Mouse (Mus musculus): ENCODE measurements around the gene Tmprss12. TPM values are rescaled to one million over a fixed set of nuclear protein-coding genes. Genes with fewer than 3 reads are reported as not detected.

Gene Tmprss12
- polyA plus RNA-seq (2012; rRNA removed), result not detected in 2 replicates

DNA sequence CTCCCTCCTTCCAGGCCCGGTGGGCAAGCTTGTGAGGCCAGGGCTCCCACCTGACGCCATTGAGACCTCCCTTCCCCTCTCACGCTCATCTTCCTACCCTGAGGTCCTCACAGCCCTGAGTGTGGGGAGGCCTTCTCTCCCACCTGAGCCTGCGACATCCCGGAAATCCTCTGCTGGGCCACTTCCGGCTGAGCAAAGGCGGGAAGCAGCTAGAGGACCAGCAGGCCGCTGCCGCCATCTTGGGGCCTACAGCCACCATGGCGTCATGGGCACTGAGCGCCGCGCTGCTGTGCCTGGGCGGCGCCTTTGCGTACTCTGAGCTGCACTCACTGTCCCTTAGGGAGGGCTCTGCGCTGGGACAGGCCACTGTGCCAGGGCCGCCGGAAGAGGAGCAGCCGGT is at the start of gene Tmprss12:
Gene Tmprss12, plus strand, starts transcription at position 212 of the 400 bp plus-strand sequence.
- TF ChIP-seq POLR2A (IDR thresholded peaks at IDR 0.05; ENCODE audit: borderline replicate concordance, extremely low read depth, insufficient read depth, insufficient read length, poor library complexity, severe bottlenecking), result no peak
- no peak for TF ChIP-seq CTCF (IDR thresholded peaks at IDR 0.05; ENCODE audit: borderline replicate concordance, extremely low read depth, insufficient read depth, insufficient read length)
- no peak for DNase-seq (ENCODE audit: low read depth)

DNA sequence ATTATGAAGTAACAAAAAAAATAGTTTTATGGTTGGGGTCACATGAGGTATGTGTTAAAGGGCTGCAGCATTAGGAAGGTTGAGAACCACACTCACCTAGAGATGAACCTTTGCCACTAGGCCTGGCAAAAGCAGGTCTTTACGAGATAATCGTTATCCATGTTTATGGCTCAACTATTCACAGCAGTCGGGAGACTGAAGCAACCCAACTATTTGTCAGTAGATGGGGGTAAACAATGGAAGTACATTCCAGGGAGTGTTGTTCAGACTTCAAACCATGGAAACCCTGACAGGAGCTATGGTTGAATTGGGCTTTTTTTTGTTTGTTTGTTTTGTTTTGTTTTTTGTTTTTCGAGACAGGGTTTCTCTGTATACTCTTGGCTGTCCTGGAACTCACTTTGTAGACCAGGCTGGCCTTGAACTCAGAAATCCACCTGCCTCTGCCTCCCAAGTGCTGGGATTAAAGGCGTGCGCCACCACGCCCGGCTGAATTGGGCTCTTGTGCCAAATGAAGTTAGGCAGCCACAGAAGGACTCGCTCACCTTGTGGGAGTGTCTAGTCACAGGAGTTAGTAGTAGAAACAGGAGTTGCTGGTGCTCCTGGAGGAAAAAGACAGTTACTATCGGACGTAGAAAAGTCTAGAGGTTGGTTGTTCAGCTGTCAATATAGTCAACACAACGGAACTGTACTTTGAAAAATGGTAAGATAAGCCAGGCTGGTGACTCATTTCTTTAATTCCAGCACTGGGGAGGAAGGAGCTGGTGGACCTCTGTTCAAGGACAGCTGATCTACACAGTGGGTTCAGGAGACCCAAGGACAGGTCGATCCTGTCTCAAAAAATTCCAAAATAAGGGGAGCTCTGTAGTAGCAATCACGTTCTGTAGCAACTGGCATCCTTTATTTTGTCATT is 48.8 kb upstream of the Tmprss12 start:
- TF ChIP-seq CTCF (IDR thresholded peaks at IDR 0.05; ENCODE audit: borderline replicate concordance, extremely low read depth, insufficient read depth, insufficient read length) (no peak), POLR2A (IDR thresholded peaks at IDR 0.05; ENCODE audit: borderline replicate concordance, extremely low read depth, insufficient read depth, insufficient read length, poor library complexity, severe bottlenecking) (no peak)

DNA sequence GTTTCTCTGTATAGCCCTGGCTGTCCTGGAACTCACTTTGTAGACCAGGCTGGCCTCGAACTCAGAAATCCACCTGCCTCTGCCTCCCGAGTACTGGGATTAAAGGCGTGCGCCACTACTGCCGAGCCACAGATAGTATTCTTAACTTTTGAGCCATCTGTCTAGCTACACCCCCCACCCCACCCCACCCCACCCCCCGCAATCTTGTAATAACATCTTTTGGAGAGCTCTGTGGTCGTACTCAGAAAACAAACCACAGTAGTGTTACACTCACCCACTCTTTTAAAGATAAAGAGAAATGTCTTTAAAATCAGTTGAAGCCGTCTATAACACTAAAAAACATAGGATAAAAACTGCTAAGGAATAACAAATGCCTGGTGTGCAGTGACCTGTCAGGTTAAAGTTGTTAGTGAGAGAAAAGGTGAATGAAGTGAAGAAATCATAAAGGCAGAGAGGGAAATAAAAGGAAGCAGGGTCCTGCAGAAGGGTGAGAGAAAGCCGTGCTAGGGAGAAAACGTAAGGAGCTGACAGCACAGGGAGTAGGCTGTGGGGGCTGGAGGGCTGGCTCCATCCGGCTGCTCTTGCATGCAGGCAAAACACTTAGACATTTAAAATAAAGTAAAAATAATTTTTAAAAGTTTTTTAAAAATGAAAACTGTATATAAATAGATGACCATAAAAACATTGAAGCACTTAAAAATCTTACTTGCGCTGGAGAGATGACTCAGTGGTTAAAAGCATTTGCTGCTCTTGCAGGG is 45.2 kb upstream of the Tmprss12 start:
- DNase-seq (ENCODE audit: low read depth), result no peak
- TF ChIP-seq CTCF (IDR thresholded peaks at IDR 0.05; ENCODE audit: borderline replicate concordance, extremely low read depth, insufficient read depth, insufficient read length), result no peak
- no peak for TF ChIP-seq POLR2A (IDR thresholded peaks at IDR 0.05; ENCODE audit: borderline replicate concordance, extremely low read depth, insufficient read depth, insufficient read length, poor library complexity, severe bottlenecking)

More for the DNA sequence above, 48.8 kb upstream of the Tmprss12 start:
- no peak for DNase-seq (ENCODE audit: low read depth)

DNA sequence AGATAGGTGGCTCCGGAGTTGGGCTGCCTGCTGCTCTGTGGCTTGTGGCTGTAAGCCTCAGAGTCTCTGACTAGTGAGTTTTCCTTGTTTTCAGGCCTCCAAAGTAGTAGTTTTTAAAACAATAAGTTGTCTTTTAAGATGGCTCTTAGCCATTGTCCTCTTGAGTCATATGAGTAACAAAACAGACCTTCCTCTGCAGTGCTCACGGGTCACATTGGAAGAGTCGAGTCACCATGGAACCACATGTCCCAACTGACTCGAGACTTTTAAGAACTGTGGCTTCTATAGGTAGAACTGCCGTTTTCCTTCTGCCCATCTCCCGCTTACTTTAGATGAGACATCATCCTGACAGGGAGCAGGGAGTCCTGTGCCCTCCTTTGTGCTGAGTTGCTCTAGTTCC is 43.7 kb upstream of the Tmprss12 start:
- DNase-seq (ENCODE audit: low read depth), result no peak

DNA sequence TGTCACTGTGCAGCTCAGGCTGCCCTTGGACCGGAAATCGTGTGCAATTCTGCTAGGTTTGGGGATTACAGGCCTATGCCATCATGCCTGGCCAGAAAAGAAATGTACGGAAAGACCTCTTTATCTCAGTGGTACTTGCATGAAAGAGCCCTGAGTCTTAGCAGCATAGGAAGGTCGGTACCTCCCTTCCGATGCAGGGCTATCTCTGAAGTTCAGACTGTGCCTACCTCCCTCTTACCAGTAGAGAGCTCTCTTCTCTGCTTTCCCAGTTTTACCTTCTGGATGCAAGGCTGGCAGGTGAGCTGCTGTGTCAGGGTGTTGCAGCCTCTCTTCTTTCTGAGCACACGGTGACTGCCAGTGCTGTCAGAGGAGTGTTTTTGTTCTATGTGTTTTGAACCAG is 38.9 kb upstream of the Tmprss12 start:
- no peak for DNase-seq (ENCODE audit: low read depth)
- TF ChIP-seq POLR2A (IDR thresholded peaks at IDR 0.05; ENCODE audit: borderline replicate concordance, extremely low read depth, insufficient read depth, insufficient read length, poor library complexity, severe bottlenecking), result no peak
- no peak for TF ChIP-seq CTCF (IDR thresholded peaks at IDR 0.05; ENCODE audit: borderline replicate concordance, extremely low read depth, insufficient read depth, insufficient read length)

More for the DNA sequence above, 43.7 kb upstream of the Tmprss12 start:
- TF ChIP-seq CTCF (IDR thresholded peaks at IDR 0.05; ENCODE audit: borderline replicate concordance, extremely low read depth, insufficient read depth, insufficient read length) (no peak), POLR2A (IDR thresholded peaks at IDR 0.05; ENCODE audit: borderline replicate concordance, extremely low read depth, insufficient read depth, insufficient read length, poor library complexity, severe bottlenecking) (no peak)

DNA sequence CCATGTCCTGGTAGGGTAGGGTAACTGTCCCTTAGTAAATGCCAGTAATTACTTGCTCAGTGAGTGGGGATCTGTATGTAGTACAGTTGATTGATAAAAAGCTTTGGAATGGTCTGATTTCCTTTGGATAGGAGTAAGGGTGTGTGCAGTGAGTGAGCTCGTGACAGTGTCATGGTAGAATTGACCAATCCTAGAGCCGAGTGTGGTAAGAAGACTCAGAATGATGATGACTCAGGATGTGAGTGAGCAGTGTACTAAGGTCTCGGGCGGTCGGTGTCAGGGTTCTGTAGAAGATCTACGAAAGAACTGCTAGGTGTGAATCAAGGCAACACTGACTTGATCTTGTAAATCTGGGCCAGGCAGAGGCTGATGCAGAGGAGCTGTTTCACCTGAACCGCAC is 34.7 kb upstream of the Tmprss12 start:
- TF ChIP-seq POLR2A (IDR thresholded peaks at IDR 0.05; ENCODE audit: borderline replicate concordance, extremely low read depth, insufficient read depth, insufficient read length, poor library complexity, severe bottlenecking), result no peak
- no peak for TF ChIP-seq CTCF (IDR thresholded peaks at IDR 0.05; ENCODE audit: borderline replicate concordance, extremely low read depth, insufficient read depth, insufficient read length)
- no peak for DNase-seq (ENCODE audit: low read depth)

DNA sequence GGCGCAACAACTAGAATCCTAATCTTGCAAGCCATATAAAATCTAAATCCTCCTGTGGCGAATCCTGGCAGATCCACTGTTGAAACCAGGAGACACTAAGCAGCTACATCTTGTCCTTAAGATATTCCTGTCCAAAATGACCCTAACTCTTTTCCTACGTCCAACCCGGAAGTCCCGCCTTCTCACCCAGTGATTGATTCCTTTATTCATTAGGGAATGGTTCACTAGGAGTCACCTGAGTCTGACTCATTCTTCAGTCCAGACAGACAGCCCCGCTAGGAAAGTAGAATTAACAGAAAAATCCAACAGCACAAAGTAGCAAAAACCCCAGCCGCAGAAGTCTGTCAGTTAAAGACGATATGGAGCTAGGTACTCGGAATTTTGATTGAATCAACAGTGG is 33.3 kb upstream of the Tmprss12 start:
- TF ChIP-seq CTCF (IDR thresholded peaks at IDR 0.05; ENCODE audit: borderline replicate concordance, extremely low read depth, insufficient read depth, insufficient read length), result no peak
- no peak for TF ChIP-seq POLR2A (IDR thresholded peaks at IDR 0.05; ENCODE audit: borderline replicate concordance, extremely low read depth, insufficient read depth, insufficient read length, poor library complexity, severe bottlenecking)
- no peak for DNase-seq (ENCODE audit: low read depth)

DNA sequence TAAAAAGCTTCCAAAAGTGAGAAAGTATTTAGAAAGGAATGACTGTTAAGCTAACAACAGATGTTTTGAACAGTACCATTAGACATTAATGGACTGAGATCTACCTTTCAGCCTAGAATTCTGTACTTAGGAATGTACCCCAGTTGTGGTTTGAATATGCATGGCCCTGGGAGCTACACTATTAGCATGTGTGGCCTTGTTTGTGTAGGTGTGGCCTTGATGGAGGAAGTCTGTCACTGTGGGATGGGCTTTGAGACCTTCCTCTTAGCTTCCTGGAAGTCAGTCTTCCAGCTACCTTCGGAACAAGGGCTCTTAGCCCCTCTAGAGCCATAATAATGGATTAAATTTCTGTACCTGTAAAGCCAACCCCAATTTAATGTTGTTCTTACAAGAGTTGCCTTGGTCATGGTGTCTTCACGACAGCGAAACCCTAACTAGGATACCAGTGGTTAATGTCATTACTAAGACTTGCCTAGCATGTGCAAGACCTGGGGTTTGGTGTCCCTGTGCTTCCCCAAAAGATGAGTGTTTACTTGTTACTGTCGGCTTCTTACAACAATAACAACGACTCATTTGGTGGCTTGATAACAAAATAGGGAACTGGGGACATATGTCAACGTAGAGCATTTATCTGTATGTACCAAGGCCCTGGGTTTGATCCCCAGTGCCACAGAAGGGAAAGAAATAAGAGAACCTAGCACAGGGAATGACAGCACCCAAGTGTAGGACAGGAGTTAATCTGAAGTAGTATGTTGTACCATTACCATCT is 31.8 kb upstream of the Tmprss12 start:
- no peak for TF ChIP-seq POLR2A (IDR thresholded peaks at IDR 0.05; ENCODE audit: borderline replicate concordance, extremely low read depth, insufficient read depth, insufficient read length, poor library complexity, severe bottlenecking)
- TF ChIP-seq CTCF (IDR thresholded peaks at IDR 0.05; ENCODE audit: borderline replicate concordance, extremely low read depth, insufficient read depth, insufficient read length), result no peak
- DNase-seq (ENCODE audit: low read depth), result no peak

DNA sequence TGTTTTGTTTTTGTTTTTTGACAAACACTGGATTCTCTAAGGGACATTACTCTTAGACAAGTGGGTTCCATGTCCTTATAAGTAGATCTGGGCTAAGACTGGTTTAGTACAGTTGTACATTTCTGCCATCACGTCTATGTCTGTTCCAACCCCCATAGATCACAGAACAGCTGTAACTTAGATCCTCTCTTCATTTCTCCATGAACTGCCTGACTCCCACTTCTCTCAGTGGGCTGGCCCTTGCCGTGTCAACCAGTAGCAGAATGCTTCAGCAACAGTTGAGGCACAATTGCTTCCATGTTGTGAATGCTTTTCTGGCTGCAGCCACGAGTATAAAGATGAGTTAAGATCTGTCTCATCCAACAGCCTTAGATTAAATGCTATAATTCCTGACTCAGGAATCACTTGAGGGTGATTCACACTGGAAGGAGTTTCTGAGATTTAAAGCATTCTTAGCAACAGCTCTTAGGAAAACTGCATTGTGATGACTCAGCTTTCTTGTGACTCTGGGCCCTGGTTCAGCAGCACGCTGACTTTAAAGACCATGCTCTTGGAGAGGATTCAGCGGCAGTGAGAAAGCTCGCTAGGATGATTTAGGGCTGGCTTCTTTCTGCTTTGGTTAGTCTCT is 29.4 kb upstream of the Tmprss12 start:
- TF ChIP-seq CTCF (IDR thresholded peaks at IDR 0.05; ENCODE audit: borderline replicate concordance, extremely low read depth, insufficient read depth, insufficient read length), result no peak
- TF ChIP-seq POLR2A (IDR thresholded peaks at IDR 0.05; ENCODE audit: borderline replicate concordance, extremely low read depth, insufficient read depth, insufficient read length, poor library complexity, severe bottlenecking), result no peak

DNA sequence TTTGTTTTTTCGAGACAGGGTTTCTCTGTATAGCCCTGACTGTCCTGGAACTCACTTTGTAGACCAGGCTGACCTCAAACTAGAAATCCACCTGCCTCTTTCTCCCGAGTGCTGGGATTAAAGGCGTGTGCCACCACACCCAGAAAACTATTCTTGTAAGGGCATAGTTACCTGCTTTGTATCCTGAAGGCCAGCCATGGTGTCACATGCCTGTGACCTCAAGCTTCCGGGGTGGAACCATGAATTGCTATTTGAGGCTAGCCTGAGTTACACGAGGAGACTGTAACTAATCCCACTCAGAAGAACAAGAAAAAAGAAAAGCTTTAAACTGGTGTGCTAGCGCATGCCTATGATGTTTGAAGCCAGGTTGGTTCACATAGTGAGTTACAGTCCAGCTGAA is 24.3 kb upstream of the Tmprss12 start:
- TF ChIP-seq POLR2A (IDR thresholded peaks at IDR 0.05; ENCODE audit: borderline replicate concordance, extremely low read depth, insufficient read depth, insufficient read length, poor library complexity, severe bottlenecking) (no peak), CTCF (IDR thresholded peaks at IDR 0.05; ENCODE audit: borderline replicate concordance, extremely low read depth, insufficient read depth, insufficient read length) (no peak)
- DNase-seq (ENCODE audit: low read depth), result no peak

More for the DNA sequence above, 29.4 kb upstream of the Tmprss12 start:
- no peak for DNase-seq (ENCODE audit: low read depth)

All from brain, embryonic 14.5 days (tissue).